Mouse (Mus musculus) cerebellum, adult (tissue): Measurements from ENCODE around the gene Mef2d.

Experiments used
- ATAC-seq: cut with Nextera tagmentation; 2 replicates; pipeline ENCODE4 v1.9.2; 2017; ENCODE audit warnings: mild to moderate bottlenecking, moderate library complexity, mixed read lengths; ENCODE audit not compliant: insufficient number of reproducible peaks, low FRiP score, low TSS enrichment

Gene Mef2d

DNA sequence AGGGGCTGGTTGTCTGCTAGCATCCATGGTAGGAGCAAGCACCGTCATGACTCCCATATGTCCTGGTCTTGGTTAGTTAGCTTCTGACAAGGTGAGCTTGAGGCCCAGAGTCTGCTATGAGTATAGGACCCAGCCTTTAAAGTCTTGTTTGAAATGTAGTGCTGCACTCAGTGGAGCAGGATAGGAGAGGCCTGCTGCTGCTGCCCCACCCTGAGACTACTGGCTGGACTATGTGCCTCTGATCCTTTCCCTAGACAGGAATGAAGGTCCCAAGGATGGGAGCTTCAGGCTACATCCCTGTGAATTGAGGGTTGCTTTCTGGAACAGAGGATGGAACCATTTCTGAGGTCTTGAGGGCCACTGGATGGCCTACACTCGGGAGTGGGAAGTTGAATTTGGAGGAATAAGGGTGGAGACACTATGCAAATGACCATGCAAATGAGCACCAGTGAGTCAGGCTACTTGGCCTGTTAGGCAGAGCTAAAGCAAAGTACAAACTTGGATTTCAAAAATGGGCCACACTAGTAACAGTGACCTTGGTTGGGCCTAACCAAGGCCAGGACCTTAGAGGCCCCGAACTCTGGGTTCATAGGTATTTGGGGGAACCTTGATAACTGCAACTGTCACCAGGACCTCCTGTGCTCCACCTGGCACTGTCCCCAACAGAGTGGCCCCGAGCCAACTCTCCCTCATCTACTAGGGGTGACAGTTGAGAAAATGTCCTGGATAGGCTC is 6.8 kb downstream of the Mef2d start:
- no peak for ATAC-seq

DNA sequence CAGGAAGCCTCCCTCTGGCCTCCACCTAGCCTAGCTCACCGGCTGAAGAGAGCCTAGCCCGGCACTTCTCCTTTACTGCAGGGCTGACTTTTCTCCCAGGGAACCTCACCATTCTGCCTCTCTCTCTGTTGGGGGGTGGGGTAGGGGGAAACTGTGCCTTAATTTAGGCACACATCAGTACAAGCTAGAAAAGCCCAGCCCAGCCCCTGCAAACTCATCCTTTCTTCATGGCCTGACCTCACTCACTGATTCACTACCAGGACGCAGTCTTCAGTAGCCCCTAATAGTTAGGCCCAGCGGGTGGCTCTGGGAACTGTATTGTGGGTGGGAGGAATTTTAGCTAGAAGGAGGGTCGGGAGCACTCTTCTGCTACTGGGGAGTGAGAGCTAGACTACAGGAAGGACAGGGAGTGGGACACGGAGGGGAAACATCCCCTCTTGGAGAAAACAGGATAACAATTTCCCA is 7.4 kb downstream of the Mef2d start:
- no peak for ATAC-seq

DNA sequence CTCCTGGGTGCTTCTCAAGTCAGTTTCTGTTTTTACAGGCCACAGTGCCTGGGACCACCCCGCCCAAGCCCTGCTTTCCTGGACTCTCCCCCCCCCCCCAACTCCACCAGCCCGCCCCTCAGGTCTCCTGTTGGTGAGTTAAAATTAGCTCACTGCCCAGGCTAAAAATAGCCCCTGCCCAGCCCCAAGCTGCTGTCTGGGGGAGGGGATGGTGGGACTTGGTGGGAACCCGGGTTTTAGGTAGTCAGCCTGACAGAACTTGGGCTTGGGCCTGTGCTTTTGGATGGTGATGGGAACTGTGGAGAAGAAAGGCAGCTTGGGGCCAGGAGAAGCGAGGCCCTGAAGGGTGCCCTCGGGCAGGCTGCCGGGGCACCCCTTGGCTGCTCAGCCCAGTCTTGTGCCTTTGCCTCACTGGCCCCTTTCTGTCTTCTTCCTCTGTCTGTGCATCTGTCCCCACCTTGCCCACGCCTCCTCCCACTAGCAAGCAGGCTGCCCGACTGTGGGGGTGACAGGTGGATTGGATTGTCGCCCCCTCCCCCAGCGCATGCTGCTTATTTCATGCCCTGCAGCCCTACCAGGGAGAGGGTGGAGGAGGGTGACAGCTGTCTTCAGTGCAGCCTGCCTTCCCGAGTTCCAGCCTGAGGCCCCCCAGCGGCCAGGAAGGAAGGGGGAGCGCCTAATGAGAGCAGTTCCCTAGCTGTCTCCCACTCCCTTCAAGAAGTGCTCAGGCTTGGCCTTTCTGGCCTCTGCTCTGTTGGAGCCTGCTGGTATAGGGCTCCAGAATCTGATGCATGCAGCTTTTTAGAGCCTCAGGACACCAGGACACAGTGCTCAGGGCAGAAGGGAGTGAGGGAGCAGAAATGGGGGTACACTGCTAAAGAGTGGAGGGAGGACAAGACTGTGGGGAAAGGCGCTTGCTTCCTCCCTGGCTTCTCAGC is 8.2 kb downstream of the Mef2d start:
- no peak for ATAC-seq

DNA sequence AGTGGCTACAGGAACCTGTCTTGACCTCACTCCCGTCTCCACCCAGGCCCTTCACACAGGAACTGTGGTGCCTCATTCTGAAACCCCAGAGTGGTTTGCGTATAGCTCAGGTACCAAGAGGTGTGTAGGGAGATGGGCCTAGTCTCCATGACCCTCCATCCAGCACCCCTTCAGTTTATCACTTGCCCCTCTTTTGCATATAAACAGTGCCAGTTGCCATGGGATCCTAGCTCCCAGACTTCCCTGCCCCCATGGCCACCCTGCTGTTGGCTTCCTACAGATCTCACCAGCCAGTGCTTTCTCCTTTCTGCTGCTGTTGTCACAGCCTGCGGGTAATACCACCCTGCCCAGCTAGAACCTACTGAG is 8.8 kb downstream of the Mef2d start:
- ATAC-seq: no peak

DNA sequence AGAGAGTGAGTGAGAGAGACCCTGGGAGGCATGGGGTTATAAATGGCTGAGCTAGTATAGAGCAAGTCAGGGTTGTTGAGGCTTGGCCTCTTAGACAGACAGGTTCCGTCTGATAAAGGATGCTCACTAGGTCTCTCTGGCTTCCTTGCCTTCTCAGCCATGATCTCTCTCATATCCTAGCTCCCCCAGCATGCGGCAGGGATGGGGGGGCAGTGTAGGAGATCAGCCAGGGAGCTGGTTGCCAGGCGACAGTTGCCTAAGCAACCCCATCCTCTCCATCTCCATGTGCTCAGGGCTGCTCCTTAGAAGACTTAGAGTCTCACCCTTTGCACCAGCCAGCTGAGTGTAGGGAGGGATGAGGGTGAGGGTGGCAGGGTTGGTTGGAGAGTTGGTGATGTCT is 9.9 kb downstream of the Mef2d start:
- peak; percentile 57 for ATAC-seq

DNA sequence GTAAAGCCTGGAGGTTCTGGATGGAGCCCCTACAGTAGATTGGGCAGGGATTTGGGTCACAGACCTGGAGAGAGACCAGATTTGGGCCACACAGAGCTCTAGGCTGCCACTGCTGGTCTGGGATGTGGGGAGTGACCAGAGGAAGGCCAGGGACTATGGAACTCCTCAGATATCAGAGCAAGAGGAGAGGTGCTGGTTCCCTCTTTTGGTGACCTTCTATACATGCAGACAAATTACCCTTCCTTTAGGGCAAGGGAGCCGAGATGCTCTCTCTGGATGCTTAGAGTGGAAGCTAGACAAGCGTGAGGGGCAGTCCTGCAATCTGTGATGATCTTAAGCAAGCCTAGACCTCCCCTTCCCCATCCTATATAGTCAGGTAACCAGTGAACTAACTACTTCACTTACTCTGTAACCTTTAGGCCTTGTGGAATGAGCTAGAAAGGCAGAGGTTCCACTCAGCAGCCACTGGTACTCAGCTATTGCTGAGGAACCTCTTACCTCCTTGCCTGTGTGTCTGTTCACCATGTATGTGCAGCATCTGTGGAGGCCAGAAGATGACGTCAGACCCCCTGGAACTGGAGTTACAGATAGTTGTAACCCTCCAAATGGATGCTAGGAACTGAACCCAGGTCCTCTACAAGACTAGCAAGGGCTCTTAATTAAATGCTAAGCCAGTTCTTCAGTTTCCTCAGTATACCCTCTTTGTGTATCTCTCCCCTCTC is 11.3 kb downstream of the Mef2d start:
- no peak for ATAC-seq

DNA sequence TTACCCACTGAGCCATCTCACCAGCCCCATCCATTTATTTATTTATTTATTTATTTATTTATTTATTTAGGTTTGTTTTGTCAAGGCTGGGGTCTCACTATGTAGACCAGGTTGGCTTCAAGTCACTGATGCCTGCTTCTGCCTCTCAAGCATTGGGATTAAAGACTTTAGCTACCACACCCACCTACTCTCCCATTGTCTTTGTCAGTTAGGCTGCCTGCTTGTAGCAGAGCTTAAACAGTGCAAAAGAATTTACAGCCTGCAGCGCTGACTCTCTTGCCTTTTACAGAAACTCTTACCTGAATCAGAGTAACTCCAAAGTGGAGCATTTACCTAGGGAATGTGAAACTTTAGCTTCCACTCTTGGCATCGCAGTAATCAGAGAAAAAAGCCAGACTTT is 12.1 kb downstream of the Mef2d start:
- no peak for ATAC-seq

DNA sequence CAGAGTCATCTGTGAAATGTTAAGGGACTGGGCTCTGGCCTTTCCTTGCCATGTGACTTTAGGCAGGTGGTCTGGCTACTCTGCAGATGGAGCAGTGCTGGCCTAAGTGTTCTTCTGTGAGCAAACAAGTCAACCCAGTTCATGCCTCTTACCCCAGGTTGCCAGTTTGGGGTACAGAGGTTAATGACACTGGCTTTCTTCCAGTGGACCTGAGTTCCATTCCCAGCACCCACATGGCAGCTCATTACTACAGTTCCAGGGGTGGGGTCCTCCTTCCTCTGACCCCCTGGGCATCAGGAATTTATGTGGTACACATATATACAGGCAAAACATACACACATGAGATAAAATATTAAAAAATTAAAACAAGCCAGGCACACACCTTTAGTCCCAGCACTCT is 14.6 kb downstream of the Mef2d start:
- no peak for ATAC-seq

DNA sequence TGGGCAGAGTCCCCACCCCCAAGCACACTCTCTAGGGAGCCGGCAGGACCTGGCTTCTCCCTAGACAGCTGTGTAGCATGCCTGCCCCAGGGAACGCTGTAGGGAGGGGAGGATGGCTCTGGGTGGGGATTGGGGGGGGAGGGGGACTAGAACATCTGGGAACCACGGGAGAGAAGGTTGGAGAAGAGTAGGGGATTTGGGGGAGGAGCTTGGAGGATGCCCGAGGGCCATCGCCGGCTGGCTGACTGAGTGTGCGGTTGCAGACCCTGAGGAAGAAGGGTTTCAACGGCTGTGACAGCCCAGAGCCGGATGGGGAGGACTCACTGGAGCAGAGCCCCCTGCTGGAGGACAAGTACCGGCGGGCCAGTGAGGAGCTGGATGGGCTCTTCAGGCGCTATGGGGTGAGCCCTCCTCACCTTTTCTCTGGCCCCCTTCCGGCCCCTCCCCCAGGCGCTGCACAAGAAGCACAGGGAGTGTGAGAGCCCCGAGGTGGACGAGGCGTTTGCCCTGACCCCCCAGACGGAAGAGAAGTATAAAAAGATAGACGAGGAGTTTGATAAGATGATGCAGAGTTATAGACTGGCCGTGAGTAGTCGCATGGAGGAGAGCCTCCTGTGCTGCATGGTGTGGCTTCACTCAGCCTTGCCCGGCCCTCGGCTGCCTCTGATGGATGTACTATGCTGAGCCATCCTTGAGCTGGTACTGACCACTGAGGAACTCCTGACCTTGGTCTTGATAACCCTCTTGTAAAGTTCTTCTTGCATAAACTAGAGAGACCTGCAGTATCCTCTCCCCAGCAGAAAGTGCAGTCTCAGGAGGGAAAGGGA is 15.8 kb downstream of the Mef2d start:
- ATAC-seq: no peak

DNA sequence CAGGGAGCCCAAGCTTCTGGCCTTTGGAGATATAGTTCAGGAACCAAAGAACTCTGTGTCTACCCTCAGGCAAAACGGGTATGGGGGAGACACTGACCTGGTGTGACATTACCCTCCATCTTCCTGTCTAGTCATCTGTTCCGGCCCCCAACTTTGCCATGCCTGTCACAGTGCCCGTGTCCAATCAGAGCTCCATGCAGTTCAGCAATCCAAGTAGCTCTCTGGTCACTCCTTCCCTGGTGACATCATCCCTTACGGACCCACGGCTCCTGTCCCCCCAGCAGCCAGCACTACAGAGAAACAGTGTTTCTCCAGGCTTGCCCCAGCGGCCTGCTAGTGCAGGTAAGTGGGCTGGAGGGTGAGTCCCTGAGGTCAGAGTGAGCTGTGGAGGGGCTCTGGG is 16.8 kb downstream of the Mef2d start:
- no peak for ATAC-seq

DNA sequence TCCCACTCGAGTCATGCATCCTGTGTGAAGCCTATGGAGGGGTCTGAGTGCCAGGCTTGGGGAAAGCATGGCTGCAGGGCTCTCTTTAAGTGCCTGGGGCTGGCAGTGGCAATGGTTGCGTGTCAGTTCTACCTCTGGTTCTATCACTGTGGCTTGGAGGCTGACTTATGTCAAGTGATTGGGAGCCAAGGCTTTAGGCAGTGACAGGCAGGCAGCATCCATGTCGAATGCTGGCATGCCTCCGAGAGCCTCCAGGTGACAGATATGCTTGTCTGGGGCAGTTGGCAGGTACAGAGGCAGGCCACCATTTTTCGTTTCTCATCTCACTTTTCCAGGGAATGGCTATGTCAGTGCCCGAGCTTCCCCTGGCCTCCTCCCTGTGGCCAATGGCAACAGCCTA is 18.7 kb downstream of the Mef2d start:
- no peak for ATAC-seq

DNA sequence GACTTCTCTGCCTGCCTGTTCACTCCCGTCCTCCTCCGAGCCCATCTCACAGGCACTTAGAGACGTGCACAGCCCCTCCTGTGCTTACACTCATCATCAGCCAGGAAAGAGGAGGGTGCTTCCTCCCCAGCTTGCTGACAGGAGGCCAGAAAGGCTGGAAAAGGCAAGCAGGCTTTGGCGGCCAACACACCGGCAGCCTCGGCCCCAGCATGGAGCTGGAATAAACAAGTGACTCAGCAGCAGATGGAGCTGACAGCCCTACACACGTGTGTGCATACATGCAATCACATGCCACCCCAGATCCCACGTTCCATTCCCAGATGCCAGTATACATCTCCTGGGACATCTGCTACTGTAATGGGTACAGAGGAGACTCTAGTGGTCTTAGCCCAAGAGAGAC is 20.1 kb downstream of the Mef2d start:
- peak; percentile 70 for ATAC-seq

DNA sequence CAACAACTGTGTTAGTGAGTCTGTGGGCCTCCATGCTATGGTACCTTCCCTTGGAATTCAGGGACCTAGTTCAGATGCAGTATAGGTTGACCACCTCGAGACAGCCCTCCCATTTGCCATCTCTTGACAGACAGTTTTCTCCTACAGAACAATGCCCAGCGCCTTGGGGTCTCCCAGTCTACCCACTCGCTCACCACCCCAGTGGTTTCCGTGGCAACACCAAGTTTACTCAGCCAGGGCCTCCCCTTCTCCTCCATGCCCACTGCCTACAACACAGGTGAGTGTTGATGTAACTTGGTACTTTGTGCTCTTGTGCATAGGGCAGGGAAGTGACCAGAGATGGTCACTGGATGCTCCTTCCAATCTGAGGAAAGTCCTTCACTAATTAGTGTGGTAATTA is 20.6 kb downstream of the Mef2d start:
- no peak for ATAC-seq

DNA sequence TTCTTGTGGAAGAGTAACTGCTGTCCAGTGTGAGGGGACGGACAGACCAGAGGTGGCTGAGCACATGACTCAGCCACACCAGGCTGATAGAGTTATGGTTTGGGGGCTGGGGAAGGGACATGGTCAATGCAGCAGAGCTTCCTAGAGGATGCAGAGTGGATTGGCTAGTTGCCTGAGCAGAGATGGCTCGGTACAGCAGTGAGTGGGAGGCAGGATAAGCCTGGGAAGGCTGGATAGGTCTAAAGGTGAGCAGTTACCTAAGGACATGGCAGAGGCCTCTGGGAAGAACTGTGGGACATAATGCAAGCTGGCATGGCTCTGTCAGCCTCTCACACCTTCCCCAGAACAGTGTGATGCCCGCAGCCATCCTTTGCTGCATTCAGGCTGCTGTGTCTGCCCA is 21.7 kb downstream of the Mef2d start:
- no peak for ATAC-seq

DNA sequence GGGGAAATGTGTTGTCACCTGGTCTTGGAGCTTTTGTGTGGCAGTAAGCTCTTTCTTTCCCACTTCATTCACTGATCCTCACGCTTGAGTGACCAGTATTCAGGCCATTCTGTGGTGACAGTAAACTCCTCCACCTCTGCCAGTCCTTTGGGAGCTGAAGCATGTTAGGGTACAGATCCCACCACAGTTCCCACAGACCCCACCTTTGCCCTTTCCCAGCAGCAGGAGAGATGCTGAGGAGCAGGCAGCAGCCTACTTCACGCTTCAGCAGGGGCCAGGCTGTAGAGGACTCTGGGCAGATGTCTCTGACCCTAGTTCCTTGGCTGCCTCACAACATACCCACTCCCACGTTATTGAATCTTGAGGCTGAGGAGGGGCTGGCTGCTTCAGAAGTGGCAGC is 22.1 kb downstream of the Mef2d start:
- no peak for ATAC-seq

DNA sequence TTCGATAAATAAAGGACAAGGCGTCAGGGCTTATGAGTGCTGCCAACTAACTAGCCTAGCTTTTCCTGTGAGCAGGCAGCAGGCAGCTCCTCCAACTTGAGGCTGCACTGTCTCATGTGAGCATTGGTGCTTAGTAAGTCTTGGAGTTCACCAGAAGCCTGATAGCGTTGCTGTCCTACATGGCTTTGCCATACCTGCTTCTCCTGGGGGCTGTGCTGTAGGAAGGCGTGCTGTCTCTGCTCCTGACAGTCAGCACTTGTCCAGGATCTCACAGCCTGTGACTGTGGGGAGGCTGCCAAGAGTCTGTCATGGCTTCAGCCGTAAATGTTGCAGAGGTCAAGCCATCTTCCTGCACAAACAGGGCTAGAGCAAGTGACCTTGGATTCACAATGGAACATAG is 23.9 kb downstream of the Mef2d start:
- ATAC-seq: no peak

DNA sequence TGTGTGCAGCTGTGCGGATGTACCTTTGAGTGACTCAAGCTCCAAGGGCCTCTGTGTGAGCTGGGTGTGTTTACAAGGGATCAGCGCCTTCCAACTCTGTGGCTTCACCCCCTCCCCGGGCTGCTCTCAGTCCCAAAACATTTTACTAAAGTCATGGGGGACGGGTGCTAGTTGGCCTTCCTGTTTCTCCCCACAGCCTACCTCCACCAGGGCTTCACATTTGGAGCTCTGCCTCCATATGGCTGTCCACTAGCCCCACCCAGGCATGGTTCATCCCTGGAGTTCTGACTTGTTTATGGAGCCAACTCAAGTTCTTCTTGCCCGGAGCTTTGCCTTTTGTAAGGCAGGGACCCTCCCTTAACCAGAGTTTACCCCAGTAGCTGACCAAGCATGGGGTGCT is 28.2 kb downstream of the Mef2d start:
- no peak for ATAC-seq

DNA sequence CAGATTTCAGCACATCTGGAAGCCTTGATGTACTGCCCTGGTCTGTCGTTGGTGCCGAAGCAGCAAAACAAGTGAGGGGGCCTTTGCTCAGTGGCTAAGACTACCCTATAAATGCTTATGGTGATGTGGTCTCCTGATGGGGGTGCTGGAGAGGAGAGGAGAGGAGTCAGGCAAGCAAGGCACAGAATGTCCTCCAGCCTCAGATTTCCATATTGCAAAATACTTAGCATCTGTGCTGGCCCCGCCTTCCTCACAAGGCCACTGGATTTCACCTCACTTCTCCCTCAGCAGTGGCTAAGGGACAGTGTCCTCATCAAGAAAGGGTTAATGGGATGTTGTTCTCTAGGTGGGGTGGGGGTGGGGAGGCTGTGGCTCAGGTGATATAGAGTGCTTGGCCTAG is 30.3 kb downstream of the Mef2d start:
- no peak for ATAC-seq

DNA sequence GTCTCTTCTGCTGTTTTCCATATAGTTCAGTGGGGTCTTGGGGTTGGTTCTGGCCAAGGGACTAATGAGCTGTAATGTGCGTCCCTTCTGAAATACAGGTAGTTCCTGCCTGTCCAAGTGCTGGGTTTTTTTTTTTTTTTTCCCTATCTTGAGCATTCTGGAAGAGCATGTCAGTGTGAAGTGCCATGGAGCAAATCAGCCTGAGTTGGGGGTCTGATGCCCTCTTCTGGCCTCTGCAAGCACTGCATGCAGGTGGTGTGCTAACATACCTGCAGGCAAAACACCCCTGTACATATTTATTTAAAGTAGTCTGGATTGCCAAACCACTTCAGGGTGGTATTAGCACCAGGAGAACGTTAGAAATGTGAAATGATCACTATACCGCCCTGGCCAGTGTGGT is 31.2 kb downstream of the Mef2d start:
- ATAC-seq: no peak

DNA sequence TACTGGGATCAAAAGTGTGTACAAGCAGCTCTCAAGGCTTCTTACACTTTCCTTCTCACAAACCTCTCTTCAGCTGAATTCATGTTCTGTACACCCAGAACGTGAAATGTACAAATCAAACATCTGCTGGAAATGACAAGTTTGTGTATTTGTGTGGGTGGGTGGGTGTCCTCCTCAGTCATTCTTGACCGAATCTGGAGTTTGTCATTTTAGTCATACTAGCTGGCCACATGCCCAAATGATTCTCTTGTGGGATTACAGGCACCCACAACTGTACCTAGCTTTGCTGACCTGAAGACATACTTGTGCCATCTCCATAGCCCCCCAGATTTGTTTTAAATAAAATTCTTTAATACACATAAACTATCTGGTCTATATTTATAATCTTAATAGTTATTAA is 32.7 kb downstream of the Mef2d start:
- no peak for ATAC-seq
